Mouse (Mus musculus) spleen, adult 2 months (tissue): ENCODE measurements around the gene Cyth4.

ENCODE experiments used
- CTCF ChIP-seq: fragments of 200-500 bp; IDR thresholded peaks from 2 replicates; pipeline ENCODE4 v1.5.1; 2011; ENCODE audit warnings: mild to moderate bottlenecking, inconsistent platforms; ENCODE audit not compliant: insufficient read depth, insufficient read length, insufficient replicate concordance; ENCODE audit errors: extremely low read depth
- POLR2A ChIP-seq: fragments of 200-500 bp; IDR thresholded peaks from 2 replicates; pipeline ENCODE4 v1.6.1; 2011; ENCODE audit warnings: low read depth, low read length, inconsistent platforms

- no peak for TF ChIP-seq POLR2A
- TF ChIP-seq CTCF: no peak
Measured at GRCm38 (mm10) chr15:78610705-78611462, 14.0 kb downstream of the Cyth4 start.
